10 mouse cellular contexts compared by ENCODE assay signal in genomic region chr11:116515330-116516020, GRCm38 (mm10). TPM values are rescaled to one million over a fixed set of nuclear protein-coding genes. Genes with fewer than 3 reads are reported as not detected.
DNase-seq lines count a peak whose midpoint lies in the region; ATAC-seq and TF ChIP-seq lines count a peak whose summit lies in the region.
"Had no signal": no experiment of that assay in that cellular context is flagged by ENCODE, and none has a peak within 500 bp of the region (broad histone marks: within the 10 kb centered on the region; RNA-seq: fewer than 3 reads in every experiment).

No protein-coding gene starts in this region.

- peaks cover 6% of the 10 kb centered on the region; the same call in 1 of the 2 replicates for H3K4me1 ChIP-seq in heart, embryonic 12.5 days (replicated peaks)
- H3K4me1 ChIP-seq in cerebellum, adult 2 months (ENCODE audit: control insufficient read depth, insufficient read depth, low read length), result peaks cover 7% of the 10 kb centered on the region; the same call in 1 of the 2 replicates
- peaks cover 10% of the 10 kb centered on the region for H3K4me1 ChIP-seq in hindbrain, embryonic 12.5 days
- H3K4me1 ChIP-seq in midbrain, embryonic 10.5 days, result peaks cover 8% of the 10 kb centered on the region

- H3K9ac ChIP-seq in heart, embryonic 12.5 days, result no peak overlapping the region
- no peak overlapping the region for H3K9ac ChIP-seq in hindbrain, embryonic 12.5 days
- H3K9ac ChIP-seq: limb, embryonic 15.5 days had no signal

- peaks cover 20% of the 10 kb centered on the region for H3K27me3 ChIP-seq in heart, embryonic 12.5 days (replicated peaks)
- H3K27me3 ChIP-seq in cerebellum, adult 2 months (ENCODE audit: control insufficient read depth, insufficient read depth, low read length), result no peaks in the 10 kb centered on the region
- peaks cover 11% of the 10 kb centered on the region for H3K27me3 ChIP-seq in hindbrain, embryonic 12.5 days
- H3K27me3 ChIP-seq in midbrain, embryonic 10.5 days (ENCODE audit: low read depth, poor library complexity, severe bottlenecking), result peaks cover 25% of the 10 kb centered on the region
- H3K27me3 ChIP-seq: limb, embryonic 15.5 days had no signal

- peak overlapping the region; percentile 16 for H3K4me2 ChIP-seq in heart, embryonic 12.5 days
- peak overlapping the region; percentile 42 for H3K4me2 ChIP-seq in hindbrain, embryonic 12.5 days (replicated peaks)
- H3K4me2 ChIP-seq: limb, embryonic 15.5 days had no signal

- no peak overlapping the region for H3K27ac ChIP-seq in heart, embryonic 12.5 days (ENCODE audit: poor library complexity, severe bottlenecking)
- H3K27ac ChIP-seq in cerebellum, adult 2 months (ENCODE audit: insufficient read depth, low read length), result no peak overlapping the region
- no peak overlapping the region for H3K27ac ChIP-seq in hindbrain, embryonic 12.5 days
- H3K27ac ChIP-seq in midbrain, embryonic 10.5 days (replicated peaks), result peak overlapping the region; percentile 33; the same call in 1 of the 2 replicates
- H3K27ac ChIP-seq: limb, embryonic 15.5 days had no signal

- DNase-seq in heart, adult 9 months (ENCODE audit: low spot score in 2 of 2), result no peak
- peak; percentile 66 to 75 for DNase-seq in cerebellum, adult 2 months
- no peak for DNase-seq in midbrain, embryonic 10.5 days (ENCODE audit: low spot score)
- DNase-seq in adrenal gland, postnatal 25 days, result no peak
- DNase-seq in frontal cortex, postnatal 10 days (ENCODE audit: low spot score in 2 of 2), result no peak
- DNase-seq: adrenal gland, adult 8-10 months had no signal

- no peaks in the 10 kb centered on the region for H3K36me3 ChIP-seq in heart, embryonic 12.5 days
- H3K36me3 ChIP-seq in hindbrain, embryonic 12.5 days, result no peaks in the 10 kb centered on the region
- no peaks in the 10 kb centered on the region for H3K36me3 ChIP-seq in midbrain, embryonic 10.5 days
- H3K36me3 ChIP-seq: limb, embryonic 15.5 days had no signal

- peaks cover 7% of the 10 kb centered on the region; the same call in 1 of the 2 replicates for H3K9me3 ChIP-seq in heart, embryonic 12.5 days (replicated peaks)
- 0 out of 2 replicates have a peak, but pooled peaks cover 7% of the 10 kb centered on the region for H3K9me3 ChIP-seq in hindbrain, embryonic 12.5 days (replicated peaks)
- no peaks in the 10 kb centered on the region for H3K9me3 ChIP-seq in midbrain, embryonic 10.5 days (replicated peaks)
- H3K9me3 ChIP-seq: limb, embryonic 15.5 days had no signal

- 22% methylated on average over 24 of the region's 24 CpGs for WGBS in heart, embryonic 12.5 days
- whole genome bisulfite sequencing in cerebellum, adult 2 months, result 24% methylated on average over 24 of the region's 24 CpGs
- 16% methylated on average over 24 of the region's 24 CpGs for whole genome bisulfite sequencing in hindbrain, embryonic 12.5 days
- WGBS in midbrain, embryonic 10.5 days, result 13% methylated on average over 24 of the region's 24 CpGs

- ATAC-seq in heart, embryonic 12.5 days (ENCODE audit: insufficient number of reproducible peaks, low FRiP score), result no peak
- ATAC-seq in hindbrain, embryonic 12.5 days (ENCODE audit: low FRiP score), result no peak
- ATAC-seq in megakaryocyte, adult 5-6 weeks (ENCODE audit: poor library complexity, severe bottlenecking), result no peak

- no peak overlapping the region for H3K4me3 ChIP-seq in heart, embryonic 12.5 days
- H3K4me3 ChIP-seq in cerebellum, adult 2 months (replicated peaks; ENCODE audit: insufficient read depth, low read depth, low read length), result no peak overlapping the region
- H3K4me3 ChIP-seq in hindbrain, embryonic 12.5 days, result no peak overlapping the region
- peak overlapping the region; percentile 40 for H3K4me3 ChIP-seq in midbrain, embryonic 10.5 days
- H3K4me3 ChIP-seq: limb, embryonic 15.5 days had no signal

- no peak for TF ChIP-seq CTCF in cerebellum, adult 2 months (IDR thresholded peaks at IDR 0.05; ENCODE audit: borderline replicate concordance, insufficient read depth, low read depth, low read length)

- no peak for TF ChIP-seq POLR2A in cerebellum, adult 2 months (IDR thresholded peaks at IDR 0.05; ENCODE audit: borderline replicate concordance, insufficient read depth, low read length)

RNA-seq across cellular contexts. Expression of gene Sphk1, which starts 15.2 kb away (rescaled TPM):
- 1.6 and 2.1 TPM in 2 replicates for polyA plus RNA-seq in heart, embryonic 12.5 days (2016; fragmentation: Nextera tagmentation; extraction: Ambion mirVana)
- polyA plus RNA-seq in cerebellum, adult 2 months (2012; rRNA removed), result 9.0 and 9.7 TPM in 2 replicates
- polyA plus RNA-seq in hindbrain, embryonic 12.5 days (2016; fragmentation: Nextera tagmentation; extraction: Ambion mirVana), result 8.9 and 10.2 TPM in 2 replicates
- polyA plus RNA-seq in midbrain, embryonic 10.5 days (2016; fragmentation: Nextera tagmentation; extraction: Ambion mirVana), result 6.4 and 9.4 TPM in 2 replicates
- total RNA-seq in adrenal gland, postnatal 25 days (2021), result 0.57 and 1.5 TPM in 2 replicates
- total RNA-seq in megakaryocyte, adult 5-6 weeks (2015), result 0.60 and 2.2 TPM in 2 replicates
- total RNA-seq in megakaryocyte, adult 5-6 weeks (2017), result 1.7 and 2.1 TPM in 2 replicates

RNA-seq across cellular contexts. Expression of gene Prpsap1, which starts 21.5 kb away (rescaled TPM):
- polyA plus RNA-seq in heart, embryonic 12.5 days (2016; fragmentation: Nextera tagmentation; extraction: Ambion mirVana), result 94.8 and 96.8 TPM in 2 replicates
- polyA plus RNA-seq in cerebellum, adult 2 months (2012; rRNA removed), result 114 and 129 TPM in 2 replicates
- 164 and 179 TPM in 2 replicates for polyA plus RNA-seq in hindbrain, embryonic 12.5 days (2016; fragmentation: Nextera tagmentation; extraction: Ambion mirVana)
- polyA plus RNA-seq in midbrain, embryonic 10.5 days (2016; fragmentation: Nextera tagmentation; extraction: Ambion mirVana), result 224 and 227 TPM in 2 replicates
- 112 TPM in 2 replicates for total RNA-seq in adrenal gland, postnatal 25 days (2021)
- total RNA-seq in megakaryocyte, adult 5-6 weeks (2015), result 28.6 and 32.6 TPM in 2 replicates
- 19.2 and 34.6 TPM in 2 replicates for total RNA-seq in megakaryocyte, adult 5-6 weeks (2017)

RNA-seq across cellular contexts. Expression of gene Qrich2, which starts 49.4 kb away (rescaled TPM):
- not detected in 2 replicates for polyA plus RNA-seq in heart, embryonic 12.5 days (2016; fragmentation: Nextera tagmentation; extraction: Ambion mirVana)
- polyA plus RNA-seq in cerebellum, adult 2 months (2012; rRNA removed), result 0.05 TPM in 1 of 2 replicates, not detected in the other
- 0.18 and 0.39 TPM in 2 replicates for polyA plus RNA-seq in hindbrain, embryonic 12.5 days (2016; fragmentation: Nextera tagmentation; extraction: Ambion mirVana)
- polyA plus RNA-seq in midbrain, embryonic 10.5 days (2016; fragmentation: Nextera tagmentation; extraction: Ambion mirVana), result 0.10 and 0.21 TPM in 2 replicates
- not detected in 2 replicates for total RNA-seq in adrenal gland, postnatal 25 days (2021)
- not detected in 2 replicates for total RNA-seq in megakaryocyte, adult 5-6 weeks (2015)
- 0.18 and 0.65 TPM in 2 replicates for total RNA-seq in megakaryocyte, adult 5-6 weeks (2017)

Comparison
In these comparisons a context has a peak if more than half of its experiments do, and no peak if none do; other contexts are left out.
1. DNase-seq: peak in cerebellum, adult 2 months (2 of 2); none in heart, adult 9 months (0 of 2), midbrain, embryonic 10.5 days (single experiment), adrenal gland, postnatal 25 days (single experiment) and frontal cortex, postnatal 10 days (0 of 2).